24 mouse cellular contexts compared by ENCODE assay signal in genomic region chr8:54596051-54596450, GRCm38 (mm10). TPM values are rescaled to one million over a fixed set of nuclear protein-coding genes. Genes with fewer than 3 reads are reported as not detected.
DNase-seq lines count a peak whose midpoint lies in the region; ATAC-seq and TF ChIP-seq lines count a peak whose summit lies in the region.
"Had no signal": no experiment of that assay in that cellular context is flagged by ENCODE, and none has a peak within 500 bp of the region (broad histone marks: within the 10 kb centered on the region; RNA-seq: fewer than 3 reads in every experiment).

No protein-coding gene starts in this region.

- no peaks in the 10 kb centered on the region for H3K36me3 ChIP-seq in forebrain, embryonic 14.5 days (ENCODE audit: control insufficient read depth, insufficient read depth, low read length)
- H3K36me3 ChIP-seq in forebrain, embryonic 15.5 days, result no peaks in the 10 kb centered on the region
- H3K36me3 ChIP-seq in hindbrain, postnatal 0 days (ENCODE audit: insufficient read depth, low read length), result no peaks in the 10 kb centered on the region
- no peaks in the 10 kb centered on the region for H3K36me3 ChIP-seq in hindbrain, embryonic 10.5 days
- H3K36me3 ChIP-seq: embryonic facial prominence, embryonic 13.5 days; heart, embryonic 13.5 days; hindbrain, embryonic 12.5 days had no signal

- H3K9ac ChIP-seq in forebrain, embryonic 14.5 days (ENCODE audit: low read length), result no peak overlapping the region
- H3K9ac ChIP-seq in forebrain, embryonic 15.5 days (replicated peaks), result no peak overlapping the region
- no peak overlapping the region for H3K9ac ChIP-seq in hindbrain, postnatal 0 days (replicated peaks; ENCODE audit: low read length)
- H3K9ac ChIP-seq: embryonic facial prominence, embryonic 13.5 days; heart, embryonic 13.5 days; hindbrain, embryonic 12.5 days had no signal

- no peaks in the 10 kb centered on the region for H3K9me3 ChIP-seq in forebrain, embryonic 14.5 days (replicated peaks; ENCODE audit: control insufficient read depth, low read length)
- no peaks in the 10 kb centered on the region for H3K9me3 ChIP-seq in forebrain, embryonic 15.5 days
- H3K9me3 ChIP-seq in hindbrain, postnatal 0 days (ENCODE audit: low read length), result no peaks in the 10 kb centered on the region
- H3K9me3 ChIP-seq in hindbrain, embryonic 10.5 days, result no peaks in the 10 kb centered on the region
- H3K9me3 ChIP-seq: embryonic facial prominence, embryonic 13.5 days; heart, embryonic 13.5 days; hindbrain, embryonic 12.5 days had no signal

- DNase-seq in forebrain, embryonic 14.5 days (ENCODE audit: low spot score), result peak; percentile 27
- peak; percentile 39 for DNase-seq in hindbrain, postnatal 0 days (ENCODE audit: low spot score)
- no peak for DNase-seq in hindbrain, embryonic 10.5 days (ENCODE audit: low spot score)
- peak; percentile 57 for DNase-seq in R1 (ENCODE audit: low read depth, low spot score)
- peak; percentile 53 for DNase-seq in brain, embryonic 14.5 days (ENCODE audit: low read depth)
- no peak for DNase-seq in layer of hippocampus, adult 9-10 months (ENCODE audit: low spot score)
- no peak for DNase-seq in kidney, adult 9 months
- DNase-seq: adrenal gland, adult 2 months; adrenal gland, postnatal 25 days; cerebellum, adult 11-12 months; cerebellum, adult 9-10 months; cerebellum, postnatal 25 days; gastrocnemius, postnatal 36 days; heart, adult 11 months; heart, postnatal 36 days had no signal

- no peak overlapping the region for H3K4me3 ChIP-seq in forebrain, embryonic 14.5 days (ENCODE audit: low read depth, low read length)
- H3K4me3 ChIP-seq in forebrain, embryonic 15.5 days, result no peak overlapping the region
- H3K4me3 ChIP-seq in hindbrain, postnatal 0 days (ENCODE audit: low read length), result no peak overlapping the region
- H3K4me3 ChIP-seq in hindbrain, embryonic 10.5 days, result no peak overlapping the region
- H3K4me3 ChIP-seq: embryonic facial prominence, embryonic 13.5 days; heart, embryonic 13.5 days; hindbrain, embryonic 12.5 days had no signal

- H3K27me3 ChIP-seq in forebrain, embryonic 14.5 days (replicated peaks; ENCODE audit: control insufficient read depth, insufficient read depth, low read length), result no peaks in the 10 kb centered on the region
- no peaks in the 10 kb centered on the region for H3K27me3 ChIP-seq in forebrain, embryonic 15.5 days
- H3K27me3 ChIP-seq in hindbrain, postnatal 0 days (ENCODE audit: insufficient read depth, low read length), result no peaks in the 10 kb centered on the region
- H3K27me3 ChIP-seq in hindbrain, embryonic 10.5 days (ENCODE audit: insufficient read depth, poor library complexity, severe bottlenecking), result no peaks in the 10 kb centered on the region
- H3K27me3 ChIP-seq: embryonic facial prominence, embryonic 13.5 days; heart, embryonic 13.5 days; hindbrain, embryonic 12.5 days had no signal

- H3K4me1 ChIP-seq in forebrain, embryonic 14.5 days (ENCODE audit: control insufficient read depth, insufficient read depth, low read length), result peaks cover 3% of the 10 kb centered on the region
- peaks cover 14% of the 10 kb centered on the region for H3K4me1 ChIP-seq in forebrain, embryonic 15.5 days
- 0 out of 2 replicates have a peak, but pooled peaks cover 8% of the 10 kb centered on the region for H3K4me1 ChIP-seq in hindbrain, postnatal 0 days (ENCODE audit: insufficient read depth, low read length)
- H3K4me1 ChIP-seq in hindbrain, embryonic 10.5 days (replicated peaks), result peaks cover 7% of the 10 kb centered on the region; the same call in 1 of the 2 replicates

- no peak for ATAC-seq in forebrain, embryonic 14.5 days
- ATAC-seq in forebrain, embryonic 15.5 days (replicated peaks), result no peak; the same call in 1 of the 2 replicates
- no peak for ATAC-seq in hindbrain, postnatal 0 days
- ATAC-seq: intestine, embryonic 16.5 days had no signal

- TF ChIP-seq CTCF in hindbrain, postnatal 0 days (IDR thresholded peaks at IDR 0.05; ENCODE audit: low read depth), result no peak
- TF ChIP-seq CTCF in brain, embryonic 14.5 days (IDR thresholded peaks at IDR 0.05; ENCODE audit: borderline replicate concordance, extremely low read depth, insufficient read depth, insufficient read length), result no peak

- no peak overlapping the region for H3K27ac ChIP-seq in forebrain, embryonic 14.5 days (ENCODE audit: low read depth, low read length)
- no peak overlapping the region for H3K27ac ChIP-seq in forebrain, embryonic 15.5 days (replicated peaks)
- no peak overlapping the region for H3K27ac ChIP-seq in hindbrain, postnatal 0 days
- H3K27ac ChIP-seq in hindbrain, embryonic 10.5 days, result no peak overlapping the region
- H3K27ac ChIP-seq: embryonic facial prominence, embryonic 13.5 days; heart, embryonic 13.5 days; hindbrain, embryonic 12.5 days had no signal

- TF ChIP-seq POLR2A in brain, embryonic 14.5 days (IDR thresholded peaks at IDR 0.05; ENCODE audit: borderline replicate concordance, extremely low read depth, insufficient read depth, insufficient read length, poor library complexity, severe bottlenecking), result no peak

- no peak overlapping the region for H3K4me2 ChIP-seq in forebrain, embryonic 14.5 days (ENCODE audit: low read length)
- H3K4me2 ChIP-seq in forebrain, embryonic 15.5 days (replicated peaks), result no peak overlapping the region
- H3K4me2 ChIP-seq in hindbrain, postnatal 0 days (ENCODE audit: low read depth, low read length), result no peak overlapping the region
- H3K4me2 ChIP-seq: embryonic facial prominence, embryonic 13.5 days; heart, embryonic 13.5 days; hindbrain, embryonic 12.5 days had no signal

- WGBS in forebrain, embryonic 14.5 days, result 37% methylated on average over 2 of the region's 2 CpGs
- 42% methylated on average over 2 of the region's 2 CpGs for WGBS in forebrain, embryonic 15.5 days
- WGBS in hindbrain, postnatal 0 days, result 23% methylated on average over 2 of the region's 2 CpGs
- 59% methylated on average over 2 of the region's 2 CpGs for WGBS in hindbrain, embryonic 10.5 days

RNA-seq across cellular contexts. Expression of gene Spata4, which starts 4.5 kb away (rescaled TPM):
- 0.21 and 0.22 TPM in 2 replicates for polyA plus RNA-seq in forebrain, embryonic 14.5 days (2014; fragmentation: Nextera tagmentation; extraction: Ambion mirVana)
- polyA plus RNA-seq in forebrain, embryonic 15.5 days (2015; fragmentation: Nextera tagmentation; extraction: Ambion mirVana), result 0.22 and 0.23 TPM in 2 replicates
- not detected in 2 replicates for total RNA-seq in hindbrain, postnatal 0 days (2014; rRNA removed)
- polyA plus RNA-seq in hindbrain, postnatal 0 days (2015; fragmentation: Nextera tagmentation; extraction: Ambion mirVana), result 0.31 and 0.39 TPM in 2 replicates
- not detected in 2 replicates for polyA plus RNA-seq in hindbrain, embryonic 10.5 days (2016; fragmentation: Nextera tagmentation; extraction: Ambion mirVana)
- 0.08 and 0.21 TPM in 2 replicates for polyA plus RNA-seq in brain, embryonic 14.5 days (2012; rRNA removed)
- total RNA-seq: gastrocnemius, adult 8-10 months; gastrocnemius, postnatal 36 days; heart, postnatal 36 days; MEL had no signal
- polyA plus RNA-seq: adrenal gland, adult 2 months; C2C12; embryonic facial prominence, embryonic 13.5 days; heart, embryonic 13.5 days; heart, postnatal 0 days; hindbrain, embryonic 12.5 days; intestine, embryonic 16.5 days had no signal

Comparison
In these comparisons a context has a peak if more than half of its experiments do, and no peak if none do; other contexts are left out.
1. DNase-seq: peak in forebrain, embryonic 14.5 days (single experiment), hindbrain, postnatal 0 days (single experiment), R1 (single experiment) and brain, embryonic 14.5 days (single experiment); none in hindbrain, embryonic 10.5 days (single experiment), layer of hippocampus, adult 9-10 months (single experiment) and kidney, adult 9 months (single experiment).